Mouse (Mus musculus): ENCODE data around the gene Oas1h.

- TF ChIP-seq POLR2A (IDR thresholded peaks at IDR 0.05; ENCODE audit: low read depth, low read length) (no peak), CTCF (IDR thresholded peaks at IDR 0.05; ENCODE audit: extremely low read depth, insufficient read depth, insufficient read length, insufficient replicate concordance) (peak; percentile 40; the same call in 1 of the 2 replicates)
These were observed 24.3 kb upstream of the Oas1h start for GRCm38 (mm10) chr5:120836731-120837585.

All from spleen, adult 2 months (tissue).